Mouse (Mus musculus) CH12.LX (cell line): ENCODE measurements around the gene Pllp. TPM values are rescaled to one million over a fixed set of nuclear protein-coding genes. Genes with fewer than 3 reads are reported as not detected.

ENCODE experiments used
- DNase-seq: peaks from one replicate; pipeline ENCODE4 v3.0.0-alpha.2; 2013; ENCODE audit errors: extremely low read depth
- H3K27ac ChIP-seq: 2 replicates; pipeline ENCODE4 v1.5.1; 2012; ENCODE audit warnings: low read depth, mild to moderate bottlenecking, control low read depth, moderate library complexity; ENCODE audit not compliant: insufficient read depth
- H3K27me3 ChIP-seq: replicated peaks from 2 replicates; pipeline ENCODE3; 2012; ENCODE audit warnings: inconsistent platforms
- H3K36me3 ChIP-seq, 2 experiments: replicated peaks in 1 of 2; 2 replicates each; pipeline versions ENCODE3 to v1.6.1; 2012; ENCODE audit warnings: inconsistent platforms in 1 of 2, low read length in 1 of 2, mild to moderate bottlenecking in 1 of 2, mixed read lengths in 1 of 2, moderate library complexity in 1 of 2; ENCODE audit not compliant: control insufficient read depth in 1 of 2, insufficient read depth in 1 of 2
- H3K4me1 ChIP-seq, 2 experiments: 2 replicates each; pipeline ENCODE4 v1.6.1; 2012; ENCODE audit warnings: inconsistent platforms in 1 of 2, moderate library complexity in 1 of 2; ENCODE audit not compliant: insufficient read depth in 2 of 2, control insufficient read depth in 1 of 2
- H3K4me2 ChIP-seq: 2 replicates; pipeline ENCODE4 v1.6.1; 2012; ENCODE audit warnings: low read depth, mild to moderate bottlenecking, control low read depth; ENCODE audit not compliant: poor library complexity, insufficient read depth, severe bottlenecking
- H3K4me3 ChIP-seq, 3 experiments: fragments of 150-350 bp in 1 of 3; sonication (generic) in 1 of 3; replicated peaks in 1 of 3; 2 replicates each; pipeline versions ENCODE3 to v1.5.1; 2011 to 2012; ENCODE audit warnings: low read depth in 2 of 3, low read length in 2 of 3, mild to moderate bottlenecking in 2 of 3, moderate library complexity in 2 of 3, control low read depth in 1 of 3, improper control_type of control experiment in 1 of 3, inconsistent platforms in 1 of 3, mixed read lengths in 1 of 3; ENCODE audit not compliant: poor library complexity in 1 of 3
- H3K79me2 ChIP-seq: replicated peaks from 2 replicates; pipeline ENCODE4 v1.6.1; 2012; ENCODE audit warnings: mild to moderate bottlenecking, moderate library complexity; ENCODE audit not compliant: control insufficient read depth, poor library complexity, insufficient read depth, severe bottlenecking; ENCODE audit errors: extremely low read depth
- H3K9ac ChIP-seq: 2 replicates; pipeline ENCODE4 v1.6.1; 2012; ENCODE audit warnings: low read depth, mild to moderate bottlenecking, control low read depth, moderate library complexity; ENCODE audit not compliant: insufficient read depth
- H3K9me3 ChIP-seq: replicated peaks from 2 replicates; pipeline ENCODE3; 2012; ENCODE audit warnings: low read length, inconsistent platforms, mixed read lengths
- BHLHE40 ChIP-seq: IDR thresholded peaks from 2 replicates; pipeline ENCODE4 v1.6.1; 2011; ENCODE audit warnings: mild to moderate bottlenecking, low read depth, low read length, improper control_type of control experiment
- CHD1 ChIP-seq: IDR thresholded peaks from 2 replicates; pipeline ENCODE4 v1.6.1; 2012; ENCODE audit warnings: low read depth, low read length, improper control_type of control experiment, inconsistent platforms
- CHD2 ChIP-seq: IDR thresholded peaks from 2 replicates; pipeline ENCODE4 v1.6.1; 2011; ENCODE audit warnings: low read length, improper control_type of control experiment
- CTCF ChIP-seq, 2 experiments: IDR thresholded peaks in 1 of 2; conservative IDR thresholded peaks in 1 of 2; 2 replicates each; pipeline ENCODE4 v1.5.1; 2011 to 2012; ENCODE audit warnings: low read depth in 2 of 2, low read length in 2 of 2, improper control_type of control experiment in 1 of 2, inconsistent platforms in 1 of 2, mild to moderate bottlenecking in 1 of 2, moderate library complexity in 1 of 2
- EP300 ChIP-seq: IDR thresholded peaks from 2 replicates; pipeline ENCODE4 v1.6.1; 2011; ENCODE audit warnings: low read length, improper control_type of control experiment
- ETS1 ChIP-seq: conservative IDR thresholded peaks from 2 replicates; pipeline ENCODE4 v1.6.1; 2012; ENCODE audit warnings: low read depth, mild to moderate bottlenecking, inconsistent platforms, low read length, improper control_type of control experiment, moderate library complexity
- GABPA ChIP-seq: IDR thresholded peaks from 2 replicates; pipeline ENCODE4 v1.6.1; 2012; ENCODE audit warnings: low read depth, low read length, improper control_type of control experiment, inconsistent platforms; ENCODE audit not compliant: insufficient replicate concordance
- IRF4 ChIP-seq: IDR thresholded peaks from 2 replicates; pipeline ENCODE4 v1.6.1; 2014; ENCODE audit warnings: low read depth, mild to moderate bottlenecking, inconsistent platforms, low read length, improper control_type of control experiment
- KAT2A ChIP-seq: IDR thresholded peaks from 2 replicates; pipeline ENCODE4 v1.6.1; 2012; ENCODE audit warnings: low read length, improper control_type of control experiment, inconsistent platforms; ENCODE audit not compliant: insufficient replicate concordance
- MAFK ChIP-seq: IDR thresholded peaks from 2 replicates; pipeline ENCODE4 v1.6.1; 2011; ENCODE audit warnings: low read length, improper control_type of control experiment; ENCODE audit not compliant: insufficient replicate concordance
- MAX ChIP-seq: IDR thresholded peaks from 2 replicates; pipeline ENCODE4 v1.6.1; 2011; ENCODE audit warnings: low read length, improper control_type of control experiment
- MAZ ChIP-seq: IDR thresholded peaks from 2 replicates; pipeline ENCODE4 v1.6.1; 2012; ENCODE audit warnings: low read depth, mild to moderate bottlenecking, inconsistent platforms, low read length, improper control_type of control experiment, moderate library complexity
- MEF2A ChIP-seq: IDR thresholded peaks from 2 replicates; pipeline ENCODE4 v1.6.1; 2014; ENCODE audit warnings: low read depth, mild to moderate bottlenecking, inconsistent platforms, low read length, improper control_type of control experiment, borderline replicate concordance
- MYC ChIP-seq: IDR thresholded peaks from 2 replicates; pipeline ENCODE4 v1.6.1; 2011; ENCODE audit warnings: low read depth, mild to moderate bottlenecking, improper control_type of control experiment, low read length
- NRF1 ChIP-seq: IDR thresholded peaks from 2 replicates; pipeline ENCODE4 v1.6.1; 2014; ENCODE audit warnings: low read depth, mild to moderate bottlenecking, inconsistent platforms, low read length, improper control_type of control experiment, moderate library complexity
- POLR2AphosphoS2 ChIP-seq: IDR thresholded peaks from 2 replicates; pipeline ENCODE4 v1.6.1; 2011; ENCODE audit warnings: low read depth, low read length, improper control_type of control experiment
- SIN3A ChIP-seq: IDR thresholded peaks from 2 replicates; pipeline ENCODE4 v1.6.1; 2012; ENCODE audit warnings: low read length, improper control_type of control experiment, inconsistent platforms
- SMC3 ChIP-seq: IDR thresholded peaks from 2 replicates; pipeline ENCODE4 v1.6.1; 2011; ENCODE audit warnings: low read depth, low read length, improper control_type of control experiment
- TCF12 ChIP-seq: IDR thresholded peaks from 2 replicates; pipeline ENCODE4 v1.6.1; 2014; ENCODE audit warnings: low read depth, mild to moderate bottlenecking, inconsistent platforms, low read length, improper control_type of control experiment
- USF1 ChIP-seq: IDR thresholded peaks from 2 replicates; pipeline ENCODE4 v1.6.1; 2014; ENCODE audit warnings: low read depth, mild to moderate bottlenecking, inconsistent platforms, low read length, improper control_type of control experiment
- ZC3H11A ChIP-seq: IDR thresholded peaks from 2 replicates; pipeline ENCODE4 v1.6.1; 2012; ENCODE audit warnings: low read depth, mild to moderate bottlenecking, inconsistent platforms, low read length, improper control_type of control experiment
- ZMIZ1 ChIP-seq: IDR thresholded peaks from 2 replicates; pipeline ENCODE4 v1.6.1; 2012; ENCODE audit warnings: low read depth, mild to moderate bottlenecking, inconsistent platforms, low read length, improper control_type of control experiment
- dilution Hi-C: fragments of 300-500 bp; cut with MboI; formaldehyde crosslinking; loops from 2 replicates; pipeline ENCODE4 v1.14.3; 2020; ENCODE audit warnings: low sequenced_read_pairs; ENCODE audit not compliant: extremely low pct_unique_long_range_greater_than_20kb, extremely low pct_ligation_motif_present
- in situ Hi-C: fragments of 300-500 bp; cut with MboI; formaldehyde crosslinking; loops from 3 replicates; pipeline ENCODE4 v1.14.3; 2019; ENCODE audit warnings: low sequenced_read_pairs, low pct_ligation_motif_present, low pct_unique_long_range_greater_than_20kb, mixed read lengths
- polyA plus RNA-seq: library from polyadenylated mRNA; unstranded; fragments of >175 nt; gene quantifications from 2 replicates; pipeline ENCODE4 v1.2.1, GENCODE M21; 2012; ENCODE audit warnings: low read depth; ENCODE audit not compliant: insufficient read length
- total RNA-seq, 2 experiments: library from RNA; depleted of rRNA; stranded (reverse); fragments of 300-350 nt in 1 of 2; fragments of >200 nt in 1 of 2; gene quantifications; 2 replicates each; pipeline ENCODE4 v1.2.3; 2012 to 2014

The Pllp gene
- total and polyA plus RNA-seq, 3 experiments, result 5.3 to 29.5 (median 6.1) TPM

GRCm38 (mm10) chr8:94741726-94742125 is 45.6 kb upstream of the Pllp start:
- peaks cover 23 to 65% of the 10 kb centered on the region in 2 experiments for H3K4me1 ChIP-seq
- H3K9me3 ChIP-seq, result peaks cover 3% of the 10 kb centered on the region
- H3K36me3 ChIP-seq, result peaks cover 5 to 12% of the 10 kb centered on the region in 2 experiments
- no peak for TF ChIP-seq ZC3H11A
- TF ChIP-seq EP300, result peak; percentile 85
- 0 out of 2 replicates have a peak, but pooled peaks have one; percentile 25 for TF ChIP-seq NRF1
- TF ChIP-seq USF1, result no peak
- TF ChIP-seq CTCF (conservative IDR thresholded peaks at IDR 0.05 in 1 of 2, IDR thresholded peaks at IDR 0.05 in 1 of 2; ENCODE audit: low read depth in 2 of 2, low read length in 2 of 2), result no peak
- TF ChIP-seq POLR2AphosphoS2, result no peak
- peak; percentile 66 for TF ChIP-seq IRF4
- 0 out of 2 replicates have a peak, but pooled peaks have one; percentile 45 for TF ChIP-seq SIN3A
- peak; percentile 64 for TF ChIP-seq BHLHE40
- TF ChIP-seq MYC, result no peak
- TF ChIP-seq CHD2, result peak; percentile 78
- 0 out of 2 replicates have a peak, but pooled peaks have one; percentile 20 for TF ChIP-seq MAX
- peak; percentile 83 for TF ChIP-seq ETS1
- TF ChIP-seq TCF12, result peak; percentile 94
- TF ChIP-seq SMC3, result no peak
- TF ChIP-seq MAFK, result 0 out of 2 replicates have a peak, but pooled peaks have one; percentile 43
- no peak for TF ChIP-seq GABPA
- peak; percentile 68 for TF ChIP-seq MEF2A
- no peak for TF ChIP-seq CHD1
- TF ChIP-seq ZMIZ1, result peak; percentile 59; the same call in 1 of the 2 replicates
- peak; percentile 82 for TF ChIP-seq MAZ
- TF ChIP-seq KAT2A, result 0 out of 2 replicates have a peak, but pooled peaks have one; percentile 38
- in situ Hi-C loops, result loop anchor here (5.0 kb wide), 2 partner anchors 34 to 41 kb away; no protein-coding TSS in a partner anchor
- peaks cover 11% of the 10 kb centered on the region for H3K79me2 ChIP-seq
- H3K9ac ChIP-seq, result no peak overlapping the region
- dilution Hi-C loops, result no loop called here
- H3K4me3 ChIP-seq, result no peak overlapping the region
- H3K27ac ChIP-seq, result peak overlapping the region; percentile 87; the same call in 1 of the 2 replicates
- H3K27me3 ChIP-seq, result no peaks in the 10 kb centered on the region
- peak; percentile 59 for DNase-seq
- peak overlapping the region; percentile 1; the same call in 1 of the 2 replicates for H3K4me2 ChIP-seq
